Mouse (Mus musculus): ENCODE data around the gene Hist1h4j. TPM values are rescaled to one million over a fixed set of nuclear protein-coding genes. Genes with fewer than 3 reads are reported as not detected.

Hist1h4j gene
- polyA plus RNA-seq, 1 experiment from 2014 or later: 0.80 TPM

GRCm38 (mm10) chr13:21722993-21723836 is 11.6 kb upstream of the Hist1h4j start:
- no peak overlapping the region for H3K4me3 ChIP-seq (ENCODE audit: low read depth, low read length)
- peaks cover 12% of the 10 kb centered on the region for H3K4me1 ChIP-seq (replicated peaks; ENCODE audit: control insufficient read depth, insufficient read depth, low read length)
- H3K9me3 ChIP-seq (ENCODE audit: control insufficient read depth, low read length): no peaks in the 10 kb centered on the region
- DNase-seq (ENCODE audit: low spot score) (peak; percentile 37), ATAC-seq (replicated peaks; ENCODE audit: low FRiP score) (no peak)
- 45% methylated on average over 5 of the region's 5 CpGs for WGBS
- H3K27ac ChIP-seq (ENCODE audit: low read depth, low read length): peak overlapping the region; percentile 95
- peak overlapping the region; percentile 57 for H3K9ac ChIP-seq (ENCODE audit: low read depth, low read length)
- peak overlapping the region; percentile 59 for H3K4me2 ChIP-seq
- no peaks in the 10 kb centered on the region for H3K27me3 ChIP-seq (replicated peaks; ENCODE audit: control insufficient read depth, insufficient read depth, low read length)
- H3K36me3 ChIP-seq (ENCODE audit: control insufficient read depth, insufficient read depth, low read length): no peaks in the 10 kb centered on the region

DNA sequence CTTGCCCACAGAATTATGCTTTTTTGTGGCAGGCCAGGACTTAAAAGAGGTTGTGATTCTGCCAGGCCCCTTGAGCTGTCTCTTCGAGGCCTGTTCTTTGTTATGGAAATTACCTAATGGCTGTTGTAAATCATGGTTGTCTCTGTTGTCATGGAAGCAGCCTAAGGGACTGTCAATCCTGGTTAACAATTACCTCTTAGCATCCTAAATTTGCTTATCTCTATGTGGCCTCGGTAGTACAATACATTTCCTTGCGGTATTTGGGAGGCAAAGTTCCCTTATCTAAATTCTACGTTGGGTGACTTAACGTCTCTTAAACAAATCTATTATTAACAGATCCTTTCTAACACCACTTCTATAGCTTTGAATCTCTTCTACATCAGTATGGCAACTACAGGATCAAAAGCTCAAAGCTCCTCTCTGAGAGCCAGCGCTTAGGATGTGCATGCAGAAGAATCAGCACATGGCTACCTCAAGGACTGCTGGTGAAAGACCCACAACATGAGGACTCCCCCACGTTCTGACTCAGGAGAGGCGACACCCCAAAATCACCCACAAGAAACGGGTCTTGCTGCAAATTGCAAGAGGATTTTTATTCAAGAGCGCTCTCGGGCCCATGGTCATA is 6.8 kb upstream of the Hist1h4j start:
- H3K4me3 ChIP-seq (ENCODE audit: low read depth, low read length): no peak overlapping the region
- no peak overlapping the region for H3K9ac ChIP-seq (ENCODE audit: low read depth, low read length)
- H3K4me1 ChIP-seq (replicated peaks; ENCODE audit: control insufficient read depth, insufficient read depth, low read length): no peaks in the 10 kb centered on the region
- ATAC-seq (replicated peaks; ENCODE audit: low FRiP score) (no peak), DNase-seq (ENCODE audit: low spot score) (no peak)
- no peak overlapping the region for H3K4me2 ChIP-seq
- H3K9me3 ChIP-seq (ENCODE audit: control insufficient read depth, low read length): no peaks in the 10 kb centered on the region
- H3K27me3 ChIP-seq (replicated peaks; ENCODE audit: control insufficient read depth, insufficient read depth, low read length): no peaks in the 10 kb centered on the region
- no peak overlapping the region for H3K27ac ChIP-seq (ENCODE audit: low read depth, low read length)
- WGBS: 36% methylated on average over 11 of the region's 11 CpGs
- no peaks in the 10 kb centered on the region for H3K36me3 ChIP-seq (ENCODE audit: control insufficient read depth, insufficient read depth, low read length)

DNA sequence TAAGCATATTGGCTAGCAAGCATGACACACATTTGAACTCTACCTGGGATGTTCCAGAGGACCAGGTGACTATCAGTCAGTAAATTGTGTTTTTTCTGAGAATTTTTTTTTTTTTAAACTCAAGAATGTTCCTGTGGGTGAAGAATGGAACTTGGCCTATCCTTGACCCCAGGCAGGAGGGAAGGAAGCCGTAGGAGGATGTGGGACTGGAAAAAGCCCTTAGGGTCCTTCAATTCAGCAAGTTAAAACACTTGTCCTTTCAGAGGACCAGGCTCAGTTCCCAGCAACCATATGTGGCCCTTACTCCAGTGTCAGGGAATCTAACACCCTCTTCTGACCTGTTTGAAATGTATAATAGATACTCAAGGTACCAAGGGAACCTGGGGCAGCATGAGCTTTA is 5.3 kb upstream of the Hist1h4j start:
- ATAC-seq (replicated peaks; ENCODE audit: low FRiP score) (no peak), DNase-seq (ENCODE audit: low spot score) (no peak)
- Histone ChIP-seq H3K4me2 (no peak overlapping the region), H3K4me1 (replicated peaks; ENCODE audit: control insufficient read depth, insufficient read depth, low read length) (no peaks in the 10 kb centered on the region; the same call in 1 of the 2 replicates), H3K4me3 (ENCODE audit: low read depth, low read length) (no peak overlapping the region), H3K27me3 (replicated peaks; ENCODE audit: control insufficient read depth, insufficient read depth, low read length) (no peaks in the 10 kb centered on the region), H3K9me3 (ENCODE audit: control insufficient read depth, low read length) (no peaks in the 10 kb centered on the region), H3K9ac (ENCODE audit: low read depth, low read length) (no peak overlapping the region), H3K36me3 (ENCODE audit: control insufficient read depth, insufficient read depth, low read length) (no peaks in the 10 kb centered on the region), H3K27ac (ENCODE audit: low read depth, low read length) (no peak overlapping the region)
- 59% methylated on average over 1 of the region's 1 CpGs for WGBS

DNA sequence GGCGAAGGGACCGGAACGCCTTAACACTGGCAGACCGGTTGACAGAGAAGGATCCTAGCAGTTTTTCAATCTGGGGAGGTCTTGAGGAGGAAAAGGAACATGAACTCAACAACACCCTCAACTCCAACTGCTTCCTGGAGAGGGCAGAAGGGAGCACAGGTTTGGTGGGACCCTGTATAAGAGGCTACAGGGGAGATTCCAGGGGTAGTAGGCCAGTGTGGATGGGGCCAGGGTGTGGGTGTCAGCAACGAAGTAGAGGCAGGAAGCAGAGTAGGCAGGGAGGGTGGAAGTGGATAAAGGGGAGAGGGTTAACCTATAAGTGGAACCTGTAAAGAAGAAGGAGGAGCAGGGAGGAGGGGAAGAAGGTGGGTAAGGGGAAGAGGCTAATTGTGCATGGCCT is 1.4 kb upstream of the Hist1h4j start:
- H3K4me3 ChIP-seq (ENCODE audit: low read depth, low read length): no peak overlapping the region
- 60% methylated on average over 5 of the region's 5 CpGs for WGBS
- H3K27ac ChIP-seq (ENCODE audit: low read depth, low read length): peak overlapping the region; percentile 99; the same call in 1 of the 2 replicates
- H3K9me3 ChIP-seq (ENCODE audit: control insufficient read depth, low read length): no peaks in the 10 kb centered on the region
- DNase-seq (ENCODE audit: low spot score) (peak; percentile 35), ATAC-seq (replicated peaks; ENCODE audit: low FRiP score) (no peak)
- no peak overlapping the region for H3K4me2 ChIP-seq
- H3K4me1 ChIP-seq (replicated peaks; ENCODE audit: control insufficient read depth, insufficient read depth, low read length): no peaks in the 10 kb centered on the region; the same call in 1 of the 2 replicates
- no peak overlapping the region for H3K9ac ChIP-seq (ENCODE audit: low read depth, low read length)
- no peaks in the 10 kb centered on the region for H3K36me3 ChIP-seq (ENCODE audit: control insufficient read depth, insufficient read depth, low read length)
- H3K27me3 ChIP-seq (replicated peaks; ENCODE audit: control insufficient read depth, insufficient read depth, low read length): no peaks in the 10 kb centered on the region

DNA sequence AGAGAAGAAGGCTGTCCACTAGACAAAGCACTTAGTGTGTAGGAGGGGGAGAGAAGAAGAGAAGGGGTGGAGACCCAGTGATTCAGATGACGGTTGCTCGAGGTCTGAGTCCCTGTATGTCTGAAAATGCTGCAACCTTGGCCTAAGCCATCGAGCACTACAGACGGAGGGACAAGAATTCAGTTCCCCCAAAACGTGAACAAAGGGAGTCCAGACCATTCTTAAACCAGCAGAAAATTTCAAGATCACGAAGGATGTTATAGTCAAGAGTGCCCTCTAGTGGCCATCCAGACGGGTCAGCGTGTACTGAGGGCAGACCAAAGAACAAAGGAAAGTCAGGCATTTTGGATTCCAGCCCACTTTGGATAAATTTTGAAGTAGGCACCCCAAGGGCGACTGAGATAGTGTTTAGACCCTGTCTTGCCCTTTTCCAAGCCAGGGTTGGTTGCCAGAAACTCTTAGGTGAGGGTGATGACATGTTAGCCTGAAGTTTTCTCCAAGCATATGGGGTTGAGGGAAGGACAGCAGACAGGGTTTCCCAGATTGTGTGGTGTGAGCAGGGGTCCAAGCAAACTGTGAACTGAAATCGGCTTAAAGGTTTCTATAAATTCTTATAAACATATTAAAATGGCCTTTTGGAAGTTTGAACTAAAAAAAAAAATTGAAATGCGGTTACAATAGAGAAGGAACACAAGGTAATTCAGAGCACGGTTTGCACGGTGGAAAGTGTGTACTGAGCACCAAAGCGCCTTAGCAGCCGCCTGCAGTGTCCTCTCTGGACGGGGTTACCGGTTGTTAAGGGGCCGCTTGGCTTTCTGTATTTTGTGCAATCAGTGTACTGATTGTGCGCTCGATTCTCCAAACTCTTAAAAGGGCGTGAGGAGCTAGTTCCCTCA is 606 bp upstream of the Hist1h4j start:
- H3K4me3 ChIP-seq (ENCODE audit: low read depth, low read length): peak overlapping the region; percentile 51
- DNase-seq (ENCODE audit: low spot score) (peak; percentile 76), ATAC-seq (replicated peaks; ENCODE audit: low FRiP score) (peak; percentile 58)
- peak overlapping the region; percentile 86 for H3K9ac ChIP-seq (ENCODE audit: low read depth, low read length)
- H3K9me3 ChIP-seq (ENCODE audit: control insufficient read depth, low read length): no peaks in the 10 kb centered on the region
- no peaks in the 10 kb centered on the region; the same call in 1 of the 2 replicates for H3K4me1 ChIP-seq (replicated peaks; ENCODE audit: control insufficient read depth, insufficient read depth, low read length)
- no peaks in the 10 kb centered on the region for H3K36me3 ChIP-seq (ENCODE audit: control insufficient read depth, insufficient read depth, low read length)
- WGBS: under 1% methylated on average over 21 of the region's 21 CpGs
- H3K27me3 ChIP-seq (replicated peaks; ENCODE audit: control insufficient read depth, insufficient read depth, low read length): no peaks in the 10 kb centered on the region
- peak overlapping the region; percentile 99 for H3K27ac ChIP-seq (ENCODE audit: low read depth, low read length)
- peak overlapping the region; percentile 71 for H3K4me2 ChIP-seq

DNA sequence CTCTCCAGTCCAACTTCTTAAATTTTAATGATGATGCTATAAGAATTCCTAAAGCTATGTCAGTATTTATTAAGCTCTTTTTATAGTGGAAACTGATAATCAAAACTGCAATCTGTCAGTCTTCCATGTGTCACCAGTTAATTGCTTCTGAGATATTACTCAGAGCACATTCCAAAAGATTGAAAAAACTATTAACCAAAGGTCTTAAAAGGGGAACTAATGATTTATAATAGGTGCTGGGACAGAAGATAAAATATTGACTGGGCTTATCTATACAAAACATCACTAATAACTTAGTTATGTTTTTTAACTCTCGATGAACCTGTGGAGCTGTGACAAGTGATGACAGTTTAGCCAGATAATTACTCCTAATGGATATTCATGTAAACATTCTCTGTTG is 10.1 kb downstream of the Hist1h4j start:
- no peaks in the 10 kb centered on the region for H3K36me3 ChIP-seq (ENCODE audit: control insufficient read depth, insufficient read depth, low read length)
- ATAC-seq (replicated peaks; ENCODE audit: low FRiP score) (no peak), DNase-seq (ENCODE audit: low spot score) (no peak)
- peaks cover 3% of the 10 kb centered on the region for H3K4me1 ChIP-seq (replicated peaks; ENCODE audit: control insufficient read depth, insufficient read depth, low read length)
- no peak overlapping the region for H3K4me2 ChIP-seq
- no peaks in the 10 kb centered on the region for H3K27me3 ChIP-seq (replicated peaks; ENCODE audit: control insufficient read depth, insufficient read depth, low read length)
- no peak overlapping the region for H3K9ac ChIP-seq (ENCODE audit: low read depth, low read length)
- H3K9me3 ChIP-seq (ENCODE audit: control insufficient read depth, low read length): no peaks in the 10 kb centered on the region
- 63% methylated on average over 1 of the region's 1 CpGs for WGBS
- no peak overlapping the region for H3K27ac ChIP-seq (ENCODE audit: low read depth, low read length)
- H3K4me3 ChIP-seq (ENCODE audit: low read depth, low read length): no peak overlapping the region

- DNase-seq (ENCODE audit: low spot score): peak; percentile 57
- peak overlapping the region; percentile 81 for H3K9ac ChIP-seq (ENCODE audit: low read depth, low read length)
- H3K27me3 ChIP-seq (replicated peaks; ENCODE audit: control insufficient read depth, insufficient read depth, low read length): no peaks in the 10 kb centered on the region
- peak overlapping the region; percentile 97 for H3K27ac ChIP-seq (ENCODE audit: low read depth, low read length)
- ATAC-seq (replicated peaks; ENCODE audit: low FRiP score): 0 out of 2 replicates have a peak, but pooled peaks have one; percentile 9
- peaks cover 11% of the 10 kb centered on the region for H3K4me1 ChIP-seq (replicated peaks; ENCODE audit: control insufficient read depth, insufficient read depth, low read length)
- no peaks in the 10 kb centered on the region for H3K9me3 ChIP-seq (ENCODE audit: control insufficient read depth, low read length)
- H3K4me2 ChIP-seq: peak overlapping the region; percentile 83
- 5% methylated on average over 5 of the region's 5 CpGs for WGBS
- peak overlapping the region; percentile 58 for H3K4me3 ChIP-seq (ENCODE audit: low read depth, low read length)
- no peaks in the 10 kb centered on the region for H3K36me3 ChIP-seq (ENCODE audit: control insufficient read depth, insufficient read depth, low read length)
Measured at GRCm38 (mm10) chr13:21749387-21750158, 14.7 kb downstream of the Hist1h4j start.
